25 mouse cellular contexts compared by ENCODE assay signal in genomic region chr13:36224431-36224830, GRCm38 (mm10).
DNase-seq lines count a peak whose midpoint lies in the region; ATAC-seq and TF ChIP-seq lines count a peak whose summit lies in the region.
"Had no signal": no experiment of that assay in that cellular context is flagged by ENCODE, and none has a peak within 500 bp of the region (broad histone marks: within the 10 kb centered on the region; RNA-seq: fewer than 3 reads in every experiment).

No protein-coding gene starts in this region.

- H3K4me3 ChIP-seq in kidney, adult 2 months (ENCODE audit: insufficient read depth, low read depth, low read length): no peak overlapping the region
- H3K4me3 ChIP-seq in kidney, embryonic 14.5 days (ENCODE audit: low read length): no peak overlapping the region
- no peak overlapping the region for H3K4me3 ChIP-seq in liver, embryonic 13.5 days (replicated peaks)
- H3K4me3 ChIP-seq in liver, embryonic 11.5 days (ENCODE audit: low read depth, low read length): no peak overlapping the region
- H3K4me3 ChIP-seq in limb, embryonic 10.5 days: no peak overlapping the region
- H3K4me3 ChIP-seq: embryonic facial prominence, embryonic 10.5 days; embryonic facial prominence, embryonic 15.5 days; forebrain, embryonic 12.5 days had no signal

- ATAC-seq in kidney, embryonic 14.5 days (ENCODE audit: low FRiP score, low TSS enrichment): no peak
- 0 out of 2 replicates have a peak, but pooled peaks have one; percentile 36 for ATAC-seq in liver, embryonic 13.5 days (ENCODE audit: low read depth)
- no peak for ATAC-seq in liver, embryonic 11.5 days (replicated peaks; ENCODE audit: low FRiP score)
- ATAC-seq: hindbrain, embryonic 16.5 days; lung, postnatal 0 days; Patski had no signal

- TF ChIP-seq POLR2A in kidney, adult 2 months (IDR thresholded peaks at IDR 0.05; ENCODE audit: low read depth, low read length): no peak

- no peaks in the 10 kb centered on the region for H3K36me3 ChIP-seq in kidney, adult 2 months (ENCODE audit: control insufficient read depth, insufficient read depth, low read length)
- no peaks in the 10 kb centered on the region for H3K36me3 ChIP-seq in kidney, embryonic 14.5 days (ENCODE audit: control insufficient read depth, insufficient read depth, low read length)
- no peaks in the 10 kb centered on the region for H3K36me3 ChIP-seq in liver, embryonic 13.5 days
- H3K36me3 ChIP-seq in liver, embryonic 11.5 days (ENCODE audit: control insufficient read depth, insufficient read depth, low read length): no peaks in the 10 kb centered on the region
- H3K36me3 ChIP-seq in limb, embryonic 10.5 days: no peaks in the 10 kb centered on the region
- H3K36me3 ChIP-seq: embryonic facial prominence, embryonic 10.5 days; embryonic facial prominence, embryonic 15.5 days; forebrain, embryonic 12.5 days had no signal

- H3K4me2 ChIP-seq in kidney, embryonic 14.5 days (replicated peaks; ENCODE audit: low read depth, low read length): no peak overlapping the region
- H3K4me2 ChIP-seq in liver, embryonic 13.5 days: no peak overlapping the region
- no peak overlapping the region for H3K4me2 ChIP-seq in liver, embryonic 11.5 days
- H3K4me2 ChIP-seq: embryonic facial prominence, embryonic 15.5 days; forebrain, embryonic 12.5 days had no signal

- no peak for TF ChIP-seq CTCF in kidney, adult 2 months (conservative IDR thresholded peaks at IDR 0.05; ENCODE audit: insufficient read depth, insufficient read length, low read depth, low read length)

- H3K4me1 ChIP-seq in kidney, adult 2 months (ENCODE audit: control insufficient read depth, insufficient read depth, low read length): peaks cover 4% of the 10 kb centered on the region; the same call in 1 of the 2 replicates
- H3K4me1 ChIP-seq in kidney, embryonic 14.5 days (ENCODE audit: control insufficient read depth, insufficient read depth, low read length): no peaks in the 10 kb centered on the region
- H3K4me1 ChIP-seq in liver, embryonic 13.5 days (replicated peaks): peaks cover 5% of the 10 kb centered on the region; the same call in 1 of the 2 replicates
- H3K4me1 ChIP-seq in liver, embryonic 11.5 days (replicated peaks; ENCODE audit: control insufficient read depth, insufficient read depth, low read length): peaks cover 3% of the 10 kb centered on the region; the same call in 1 of the 2 replicates
- no peaks in the 10 kb centered on the region for H3K4me1 ChIP-seq in limb, embryonic 10.5 days
- H3K4me1 ChIP-seq: embryonic facial prominence, embryonic 10.5 days; embryonic facial prominence, embryonic 15.5 days; forebrain, embryonic 12.5 days had no signal

- no peaks in the 10 kb centered on the region for H3K27me3 ChIP-seq in kidney, adult 2 months (replicated peaks; ENCODE audit: control insufficient read depth, insufficient read depth, low read length)
- no peaks in the 10 kb centered on the region for H3K27me3 ChIP-seq in kidney, embryonic 14.5 days (ENCODE audit: control insufficient read depth, insufficient read depth, low read length)
- H3K27me3 ChIP-seq in liver, embryonic 13.5 days: no peaks in the 10 kb centered on the region
- no peaks in the 10 kb centered on the region for H3K27me3 ChIP-seq in liver, embryonic 11.5 days (replicated peaks; ENCODE audit: control insufficient read depth, insufficient read depth, low read length)
- no peaks in the 10 kb centered on the region for H3K27me3 ChIP-seq in limb, embryonic 10.5 days (ENCODE audit: low read depth, poor library complexity, severe bottlenecking)
- H3K27me3 ChIP-seq: embryonic facial prominence, embryonic 15.5 days; forebrain, embryonic 12.5 days; Patski had no signal

- H3K9me3 ChIP-seq in kidney, embryonic 14.5 days (ENCODE audit: control insufficient read depth, low read length): no peaks in the 10 kb centered on the region
- H3K9me3 ChIP-seq in liver, embryonic 13.5 days (replicated peaks): no peaks in the 10 kb centered on the region
- H3K9me3 ChIP-seq in liver, embryonic 11.5 days (ENCODE audit: control insufficient read depth, low read length): no peaks in the 10 kb centered on the region
- H3K9me3 ChIP-seq in limb, embryonic 10.5 days (replicated peaks): no peaks in the 10 kb centered on the region
- H3K9me3 ChIP-seq: embryonic facial prominence, embryonic 10.5 days; embryonic facial prominence, embryonic 15.5 days; forebrain, embryonic 12.5 days had no signal

- H3K27ac ChIP-seq in kidney, adult 2 months (ENCODE audit: insufficient read depth, low read depth, low read length): no peak overlapping the region
- H3K27ac ChIP-seq in kidney, embryonic 14.5 days (ENCODE audit: low read depth, low read length): no peak overlapping the region
- H3K27ac ChIP-seq in liver, embryonic 13.5 days: no peak overlapping the region
- no peak overlapping the region for H3K27ac ChIP-seq in liver, embryonic 11.5 days (ENCODE audit: low read depth, low read length)
- H3K27ac ChIP-seq in limb, embryonic 10.5 days: no peak overlapping the region
- H3K27ac ChIP-seq: embryonic facial prominence, embryonic 10.5 days; embryonic facial prominence, embryonic 15.5 days; forebrain, embryonic 12.5 days; macrophage had no signal

- WGBS in kidney, adult 2 months: 34% methylated on average over 2 of the region's 2 CpGs
- 66% methylated on average over 2 of the region's 2 CpGs for WGBS in kidney, embryonic 14.5 days
- 64% methylated on average over 2 of the region's 2 CpGs for WGBS in liver, embryonic 13.5 days (ENCODE audit: insufficient replicate concordance)
- 56% methylated on average over 2 of the region's 2 CpGs for WGBS in liver, embryonic 11.5 days
- WGBS in limb, embryonic 10.5 days: 88% methylated on average over 2 of the region's 2 CpGs

- H3K9ac ChIP-seq in kidney, embryonic 14.5 days (ENCODE audit: low read depth, low read length): no peak overlapping the region
- H3K9ac ChIP-seq in liver, embryonic 13.5 days: no peak overlapping the region
- no peak overlapping the region for H3K9ac ChIP-seq in liver, embryonic 11.5 days (ENCODE audit: low read depth, low read length)
- H3K9ac ChIP-seq: embryonic facial prominence, embryonic 15.5 days; forebrain, embryonic 12.5 days had no signal

- DNase-seq in kidney, adult 2 months: peak; percentile 73
- DNase-seq in liver, embryonic 13.5 days: no peak
- no peak for DNase-seq in liver, embryonic 11.5 days (ENCODE audit: low spot score)
- DNase-seq in adrenal gland, postnatal 14 days: peak; percentile 47
- DNase-seq in kidney, postnatal 36 days: peak; percentile 57 to 62
- DNase-seq in cerebellum, adult 18-20 months: no peak
- no peak for DNase-seq in limb, embryonic 10.5 days (ENCODE audit: low spot score)
- DNase-seq: cerebellum, adult 8-10 months; cerebellum, postnatal 25 days; gastrocnemius, postnatal 14 days; heart, postnatal 14 days; layer of hippocampus, adult 9-11 months; liver; lung, adult 18-20 months; midbrain, embryonic 14.5 days; right cerebral cortex, postnatal 25 days; thymus, postnatal 25 days had no signal

Comparison
In these comparisons a context has a peak if more than half of its experiments do, and no peak if none do; other contexts are left out.
1. DNase-seq: peak in kidney, adult 2 months (single experiment), adrenal gland, postnatal 14 days (single experiment) and kidney, postnatal 36 days (2 of 2); none in liver, embryonic 13.5 days (single experiment), liver, embryonic 11.5 days (single experiment), cerebellum, adult 18-20 months (0 of 2) and limb, embryonic 10.5 days (single experiment).